Mouse (Mus musculus) megakaryocyte, embryonic 14.5 days (primary cell): ENCODE measurements at regions not wholly inside any gene's neighbourhood (a gene's known extent, or its start where the extent isn't known, plus 50 kb on each side); places are given as distances from the start of the nearest gene placed in this dataset.

Source experiments
- H3K27me3 ChIP-seq: replicated peaks from 2 replicates; pipeline ENCODE3; 2012; ENCODE audit warnings: inconsistent platforms
- H3K36me3 ChIP-seq: replicated peaks from 2 replicates; pipeline ENCODE3; 2012; ENCODE audit warnings: low read length, inconsistent platforms, mixed read lengths
- H3K4me1 ChIP-seq: 2 replicates; pipeline ENCODE4 v1.6.1; 2012; ENCODE audit warnings: inconsistent platforms
- H3K4me3 ChIP-seq: replicated peaks from 2 replicates; pipeline ENCODE3; 2012; ENCODE audit warnings: moderate library complexity, mild to moderate bottlenecking, inconsistent platforms
- H3K9me3 ChIP-seq: 2 replicates; pipeline ENCODE4 v1.6.1; 2012; ENCODE audit warnings: inconsistent platforms
- FLI1 ChIP-seq: IDR thresholded peaks from 2 replicates; pipeline ENCODE4 v1.6.1; 2012; ENCODE audit warnings: low read length, inconsistent platforms, mixed read lengths
- GATA1 ChIP-seq: IDR thresholded peaks from 3 replicates; pipeline ENCODE4 v1.6.1; 2012; ENCODE audit warnings: mixed read lengths, low read length, inconsistent platforms, borderline replicate concordance

GRCm38 (mm10) chr15:96882211-96882610, 173.5 kb downstream of the Slc38a4 start:
- no peaks in the 10 kb centered on the region for H3K27me3 ChIP-seq
- TF ChIP-seq GATA1 (no peak), FLI1 (no peak)
- H3K36me3 ChIP-seq = no peaks in the 10 kb centered on the region
- 0 out of 2 replicates have a peak, but pooled peaks cover 5% of the 10 kb centered on the region for H3K9me3 ChIP-seq
- no peak overlapping the region for H3K4me3 ChIP-seq
- H3K4me1 ChIP-seq = no peaks in the 10 kb centered on the region

- Histone ChIP-seq H3K4me3 (no peak overlapping the region), H3K27me3 (no peaks in the 10 kb centered on the region), H3K9me3 (0 out of 2 replicates have a peak, but pooled peaks cover 5% of the 10 kb centered on the region), H3K36me3 (no peaks in the 10 kb centered on the region), H3K4me1 (no peaks in the 10 kb centered on the region)
- TF ChIP-seq FLI1 = no peak
- TF ChIP-seq GATA1 = no peak
Measured at GRCm38 (mm10) chr15:96881519-96882170, 174.1 kb downstream of the Slc38a4 start.

GRCm38 (mm10) chr15:96880066-96880465, 175.7 kb downstream of the Slc38a4 start:
- Histone ChIP-seq H3K4me3 (no peak overlapping the region), H3K36me3 (no peaks in the 10 kb centered on the region), H3K9me3 (0 out of 2 replicates have a peak, but pooled peaks cover 5% of the 10 kb centered on the region), H3K4me1 (no peaks in the 10 kb centered on the region), H3K27me3 (no peaks in the 10 kb centered on the region)
- TF ChIP-seq FLI1 = no peak
- TF ChIP-seq GATA1 = no peak

- Histone ChIP-seq H3K27me3 (no peaks in the 10 kb centered on the region), H3K4me1 (no peaks in the 10 kb centered on the region), H3K9me3 (0 out of 2 replicates have a peak, but pooled peaks cover 3% of the 10 kb centered on the region), H3K36me3 (no peaks in the 10 kb centered on the region), H3K4me3 (no peak overlapping the region)
- TF ChIP-seq GATA1 (no peak), FLI1 (no peak)
Measured at GRCm38 (mm10) chr15:96878796-96879195, 177.0 kb downstream of the Slc38a4 start.

- Histone ChIP-seq H3K9me3 (0 out of 2 replicates have a peak, but pooled peaks cover 3% of the 10 kb centered on the region), H3K4me3 (no peak overlapping the region), H3K36me3 (no peaks in the 10 kb centered on the region), H3K27me3 (no peaks in the 10 kb centered on the region), H3K4me1 (no peaks in the 10 kb centered on the region)
- TF ChIP-seq GATA1 = no peak
- no peak for TF ChIP-seq FLI1
Measured at GRCm38 (mm10) chr15:96877931-96878330, 177.8 kb downstream of the Slc38a4 start.

GRCm38 (mm10) chr15:96877271-96877670, 177.7 kb upstream of the Slc38a2 start:
- Histone ChIP-seq H3K4me3 (no peak overlapping the region), H3K4me1 (no peaks in the 10 kb centered on the region), H3K36me3 (no peaks in the 10 kb centered on the region), H3K27me3 (no peaks in the 10 kb centered on the region), H3K9me3 (0 out of 2 replicates have a peak, but pooled peaks cover 2% of the 10 kb centered on the region)
- TF ChIP-seq FLI1 = no peak
- TF ChIP-seq GATA1 = no peak

- TF ChIP-seq FLI1 = no peak
- TF ChIP-seq GATA1 = no peak
- Histone ChIP-seq H3K4me1 (no peaks in the 10 kb centered on the region), H3K27me3 (no peaks in the 10 kb centered on the region)
Measured at GRCm38 (mm10) chr15:96874145-96874544, 174.6 kb upstream of the Slc38a2 start.

GRCm38 (mm10) chr15:96873562-96873961, 174.0 kb upstream of the Slc38a2 start:
- no peaks in the 10 kb centered on the region for H3K36me3 ChIP-seq
- no peaks in the 10 kb centered on the region for H3K4me1 ChIP-seq
- H3K27me3 ChIP-seq = no peaks in the 10 kb centered on the region
- no peak for TF ChIP-seq GATA1
- no peak for TF ChIP-seq FLI1
- no peaks in the 10 kb centered on the region for H3K9me3 ChIP-seq
- no peak overlapping the region for H3K4me3 ChIP-seq

More at GRCm38 (mm10) chr15:96874145-96874544, 174.6 kb upstream of the Slc38a2 start:
- H3K9me3 ChIP-seq = no peaks in the 10 kb centered on the region
- H3K4me3 ChIP-seq = no peak overlapping the region
- H3K36me3 ChIP-seq = no peaks in the 10 kb centered on the region

- TF ChIP-seq GATA1 (no peak), FLI1 (no peak)
- Histone ChIP-seq H3K4me1 (no peaks in the 10 kb centered on the region), H3K36me3 (no peaks in the 10 kb centered on the region), H3K4me3 (no peak overlapping the region), H3K27me3 (no peaks in the 10 kb centered on the region), H3K9me3 (no peaks in the 10 kb centered on the region)
Measured at GRCm38 (mm10) chr15:96873126-96873525, 173.6 kb upstream of the Slc38a2 start.

- H3K27me3 ChIP-seq = no peaks in the 10 kb centered on the region
- TF ChIP-seq FLI1 (no peak), GATA1 (no peak)
Measured at GRCm38 (mm10) chr15:96867701-96868100, 168.2 kb upstream of the Slc38a2 start.

GRCm38 (mm10) chr15:96865932-96866331, 166.4 kb upstream of the Slc38a2 start:
- Histone ChIP-seq H3K4me1 (no peaks in the 10 kb centered on the region), H3K9me3 (no peaks in the 10 kb centered on the region), H3K27me3 (no peaks in the 10 kb centered on the region), H3K36me3 (no peaks in the 10 kb centered on the region), H3K4me3 (no peak overlapping the region)
- TF ChIP-seq FLI1 (no peak), GATA1 (no peak)

More at GRCm38 (mm10) chr15:96867701-96868100, 168.2 kb upstream of the Slc38a2 start:
- Histone ChIP-seq H3K4me1 (no peaks in the 10 kb centered on the region), H3K4me3 (no peak overlapping the region), H3K36me3 (no peaks in the 10 kb centered on the region), H3K9me3 (no peaks in the 10 kb centered on the region)
